Mouse (Mus musculus) activated CD4-positive, CD25-positive, alpha-beta regulatory T cell, adult 9 weeks (primary cell): ENCODE data around the gene Mobp. TPM values are rescaled to one million over a fixed set of nuclear protein-coding genes. Genes with fewer than 3 reads are reported as not detected.

ENCODE experiments used
- polyA plus RNA-seq: library from polyadenylated mRNA; unstranded; fragments of 100-300 nt; shearing (Covaris generic); gene quantifications from one replicate; pipeline ENCODE4 v1.2.1, GENCODE M21; 2017

Mobp gene
- polyA plus RNA-seq: not detected

GRCm38 (mm10) chr9:120149222-120149828 is at the start of gene Mobp:
Gene Mobp (plus strand): TSS chr9:120149707.

GRCm38 (mm10) chr9:120110211-120111018 is 39.1 kb upstream of the Mobp start, which contains the start of gene Slc25a38:
Gene Slc25a38 (plus strand): TSS chr9:120110374.

GRCm38 (mm10) chr9:120127538-120128251 is 21.8 kb upstream of the Mobp start, which contains the start of gene Rpsa:
Gene Rpsa (plus strand): TSS chr9:120127689.

Other genes with a start within 250 kb of the Mobp start
- 11.9 TPM for gene Gorasp1, start 212.1 kb upstream of the Mobp start, polyA plus RNA-seq
- not detected for gene Ttc21a, start 212.1 kb upstream of the Mobp start, polyA plus RNA-seq
- 64.2 TPM for gene Csrnp1, start 165.0 kb upstream of the Mobp start, polyA plus RNA-seq
- not detected for gene Xirp1, start 126.1 kb upstream of the Mobp start, polyA plus RNA-seq
- gene Cx3cr1, start 79.8 kb upstream of the Mobp start, polyA plus RNA-seq: 0.23 TPM
- 93.2 TPM for gene Ccr8, start 57.6 kb upstream of the Mobp start, polyA plus RNA-seq
- 51.5 TPM for gene Slc25a38, start 39.3 kb upstream of the Mobp start, polyA plus RNA-seq
- gene Rpsa, start 22.0 kb upstream of the Mobp start, polyA plus RNA-seq: 2,080 TPM
- not detected for gene Myrip, start 151.8 kb downstream of the Mobp start, polyA plus RNA-seq